Mouse (Mus musculus): ENCODE results near the gene Atp6v1c2. TPM values are rescaled to one million over a fixed set of nuclear protein-coding genes. Genes with fewer than 3 reads are reported as not detected.
A peak's percentile ranks its signal among the peaks of the same experiment; 100 is the strongest.

The Atp6v1c2 gene
- polyA plus RNA-seq, 1 experiment from 2014 or later = 0.29 TPM

GRCm38 (mm10) chr12:17357795-17358194, 28.6 kb upstream of the Atp6v1c2 start:
- WGBS = 95% methylated on average over 5 of the region's 5 CpGs
- Histone ChIP-seq H3K9me3 (no peaks in the 10 kb centered on the region), H3K4me1 (peaks cover 16% of the 10 kb centered on the region), H3K27me3 (ENCODE audit: poor library complexity, severe bottlenecking) (no peaks in the 10 kb centered on the region), H3K36me3 (replicated peaks) (peaks cover 98% of the 10 kb centered on the region), H3K27ac (no peak overlapping the region), H3K4me3 (no peak overlapping the region)
- DNase-seq (ENCODE audit: extremely low spot score, low spot score) = no peak

DNA sequence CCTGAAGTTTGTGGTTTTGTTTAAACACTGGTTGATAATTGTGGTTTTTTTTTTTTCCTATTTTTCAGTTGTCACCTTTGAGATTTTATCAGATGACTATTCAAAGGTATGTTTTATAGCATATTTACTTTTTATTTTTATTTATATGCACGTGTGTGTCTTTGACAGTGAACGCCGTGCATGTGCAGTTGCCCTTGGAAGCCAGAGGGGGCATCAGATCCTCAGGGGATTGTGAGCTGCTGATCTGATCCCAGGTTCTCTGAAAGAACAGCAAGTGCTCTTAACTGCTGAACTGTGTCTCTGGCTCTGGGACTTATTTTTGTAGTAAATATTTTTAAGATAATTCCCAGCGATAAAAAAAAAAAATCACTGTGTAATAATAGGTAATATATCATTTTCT, 27.7 kb upstream of the Atp6v1c2 start:
- DNase-seq (ENCODE audit: extremely low spot score, low spot score) = no peak
- Histone ChIP-seq H3K4me1 (peaks cover 16% of the 10 kb centered on the region), H3K9me3 (no peaks in the 10 kb centered on the region), H3K36me3 (replicated peaks) (peaks cover 98% of the 10 kb centered on the region), H3K27me3 (ENCODE audit: poor library complexity, severe bottlenecking) (no peaks in the 10 kb centered on the region), H3K4me3 (no peak overlapping the region), H3K27ac (no peak overlapping the region)
- WGBS = 91% methylated on average over 4 of the region's 4 CpGs

DNA sequence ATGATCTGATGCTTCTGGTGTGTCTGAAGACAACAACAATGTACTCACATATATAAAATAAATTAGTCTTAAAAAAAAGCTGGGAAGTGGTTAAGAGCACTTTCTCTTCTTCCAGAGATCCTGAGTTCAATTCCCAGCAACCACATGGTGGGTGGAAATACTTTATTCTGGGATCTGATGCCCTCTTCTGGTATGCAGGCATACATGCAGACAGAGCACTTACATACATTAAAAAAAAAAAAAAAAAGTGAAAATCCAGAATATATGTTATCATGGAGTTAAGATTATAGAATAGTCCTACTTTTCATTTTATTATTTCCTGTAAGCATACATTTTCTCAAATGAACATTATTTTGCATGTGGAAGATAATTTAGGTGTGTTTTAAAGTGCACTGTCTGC, 20.9 kb upstream of the Atp6v1c2 start:
- no peak overlapping the region for H3K27ac ChIP-seq

DNA sequence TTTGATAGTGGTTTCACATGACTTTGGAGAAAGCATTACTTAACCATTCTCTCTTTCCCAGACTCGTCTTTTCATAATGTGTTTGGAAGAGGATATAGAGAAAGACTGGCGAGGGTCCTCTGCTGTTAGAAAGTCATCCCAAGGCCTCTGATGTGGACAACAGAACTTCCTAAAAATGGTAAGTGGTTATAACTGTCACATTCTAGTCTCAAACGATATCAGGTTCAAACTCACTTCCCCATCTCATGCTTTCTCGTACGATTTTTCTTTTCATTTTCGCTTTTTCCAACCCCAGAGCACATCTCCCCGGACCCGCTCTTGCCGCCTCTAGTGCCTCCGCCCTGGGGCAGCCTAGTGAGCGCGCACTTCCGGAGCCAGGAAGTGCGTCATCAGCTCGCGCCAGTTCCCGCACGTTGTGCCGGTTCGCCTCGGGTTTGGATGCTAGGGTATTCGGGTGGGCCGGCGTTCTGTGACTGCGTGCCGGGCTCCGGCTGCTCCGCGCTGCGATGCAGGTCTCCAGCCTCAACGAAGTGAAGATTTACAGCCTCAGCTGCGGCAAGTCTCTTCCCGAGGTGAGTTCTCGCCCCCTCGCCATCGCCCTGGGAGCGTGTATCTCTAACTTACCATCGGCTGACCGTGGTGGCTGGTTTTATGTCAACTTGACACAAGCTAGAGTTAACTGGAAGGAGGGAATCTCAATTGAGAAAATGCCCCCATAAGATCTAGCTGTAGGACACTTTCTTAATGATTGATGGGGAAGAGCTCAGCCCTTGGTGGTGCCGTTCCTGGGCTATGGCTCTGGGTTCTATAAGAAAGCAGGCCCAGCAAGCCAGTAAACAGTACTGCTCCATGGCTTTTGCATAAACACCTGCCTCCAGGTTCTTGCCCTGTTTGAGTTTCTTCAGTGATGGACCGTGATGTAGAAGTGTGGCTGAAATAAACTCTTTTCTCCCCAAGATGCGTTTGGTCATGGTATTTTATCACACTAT, 19.2 kb upstream of the Atp6v1c2 start, which contains the start of gene Nol10:
TSS of gene Nol10 (plus strand) at position 411 of the 989 bp plus-strand sequence.
- H3K36me3 ChIP-seq (replicated peaks) = peaks cover 31% of the 10 kb centered on the region
- H3K27me3 ChIP-seq (ENCODE audit: poor library complexity, severe bottlenecking) = no peaks in the 10 kb centered on the region
- peaks cover 20% of the 10 kb centered on the region for H3K4me1 ChIP-seq
- H3K9me3 ChIP-seq = no peaks in the 10 kb centered on the region
- DNase-seq (ENCODE audit: extremely low spot score, low spot score) = peak; percentile 88
- under 1% methylated on average over 42 of the region's 42 CpGs for WGBS
- H3K27ac ChIP-seq = peak within 1 kb of the TSS; percentile 86
- peak within 1 kb of the TSS; percentile 84 for H3K4me3 ChIP-seq

More for the DNA sequence above, 20.9 kb upstream of the Atp6v1c2 start:
- Histone ChIP-seq H3K36me3 (replicated peaks) (peaks cover 49% of the 10 kb centered on the region), H3K4me3 (no peak overlapping the region), H3K4me1 (peaks cover 20% of the 10 kb centered on the region), H3K9me3 (no peaks in the 10 kb centered on the region), H3K27me3 (ENCODE audit: poor library complexity, severe bottlenecking) (no peaks in the 10 kb centered on the region)
- no peak for DNase-seq (ENCODE audit: extremely low spot score, low spot score)

- Histone ChIP-seq H3K27me3 (ENCODE audit: poor library complexity, severe bottlenecking) (no peaks in the 10 kb centered on the region), H3K36me3 (replicated peaks) (peaks cover 22% of the 10 kb centered on the region), H3K4me1 (peaks cover 20% of the 10 kb centered on the region), H3K4me3 (peak overlapping the region; percentile 84), H3K9me3 (no peaks in the 10 kb centered on the region), H3K27ac (peak overlapping the region; percentile 86)
- DNase-seq (ENCODE audit: extremely low spot score, low spot score) = peak; percentile 28
- WGBS = 33% methylated on average over 11 of the region's 11 CpGs
These were observed 18.3 kb upstream of the Atp6v1c2 start for GRCm38 (mm10) chr12:17347327-17348047.

DNA sequence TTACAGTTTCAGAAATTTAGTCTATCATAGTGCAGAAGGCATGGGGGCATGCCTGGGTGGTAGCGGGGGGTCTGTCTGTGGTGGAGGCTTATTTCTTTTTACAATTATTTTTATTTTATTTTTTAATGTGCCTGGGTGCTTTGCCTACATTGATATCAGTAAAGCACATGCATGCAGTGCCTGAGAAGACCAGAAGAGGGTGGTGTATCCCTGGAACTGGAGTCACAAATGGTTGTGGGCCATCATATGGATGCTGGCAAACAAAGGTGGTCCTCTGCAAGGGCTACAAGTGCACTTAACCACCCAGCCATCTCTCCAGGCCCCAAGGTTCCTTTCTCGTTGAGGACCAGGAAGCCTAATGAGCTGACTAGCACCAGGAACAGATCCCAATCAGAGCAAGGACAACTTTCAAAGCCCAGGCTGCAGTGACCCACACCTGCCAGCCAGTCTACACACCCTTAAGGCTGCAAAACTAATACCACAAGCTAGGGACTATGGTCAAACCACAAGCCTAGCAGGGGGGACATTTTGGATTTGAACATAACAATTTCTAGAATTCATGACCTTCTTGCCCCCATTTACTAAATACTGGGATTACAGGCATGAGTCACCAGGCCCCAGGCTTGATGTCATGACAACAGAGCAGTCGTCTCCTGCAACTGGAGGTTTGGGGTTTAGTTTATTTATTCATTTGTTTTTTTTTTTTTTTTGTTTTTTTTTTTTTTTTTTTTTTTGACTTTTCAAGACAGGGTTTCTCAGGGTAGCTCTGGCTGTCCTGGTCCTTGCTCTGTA, 10.2 kb upstream of the Atp6v1c2 start:
- 72% methylated on average over 3 of the region's 3 CpGs for WGBS
- Histone ChIP-seq H3K36me3 (replicated peaks) (no peaks in the 10 kb centered on the region), H3K4me1 (no peaks in the 10 kb centered on the region), H3K27me3 (ENCODE audit: poor library complexity, severe bottlenecking) (no peaks in the 10 kb centered on the region), H3K27ac (no peak overlapping the region), H3K4me3 (no peak overlapping the region), H3K9me3 (0 out of 2 replicates have a peak, but pooled peaks cover 5% of the 10 kb centered on the region)
- no peak for DNase-seq (ENCODE audit: extremely low spot score, low spot score)

DNA sequence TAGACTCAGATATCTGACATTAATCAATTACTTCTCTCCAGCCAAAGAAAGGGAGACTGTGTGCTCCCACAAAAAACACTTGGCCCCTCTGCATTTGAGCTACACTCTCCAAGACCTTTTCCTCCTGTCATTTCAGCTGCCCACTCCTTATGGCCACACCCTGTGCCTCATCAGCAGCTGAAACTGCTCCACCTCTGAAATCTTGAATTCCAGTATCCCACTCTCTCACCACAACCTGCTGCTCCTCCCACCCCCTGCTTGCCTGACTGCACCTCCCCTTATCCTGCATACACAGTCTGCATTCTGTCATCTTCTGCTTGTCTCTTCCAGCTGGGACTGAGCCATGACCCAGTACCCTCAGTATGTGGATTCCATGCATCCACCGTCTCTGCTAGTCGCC, 9.2 kb upstream of the Atp6v1c2 start:
- no peak overlapping the region for H3K27ac ChIP-seq
- H3K4me1 ChIP-seq = no peaks in the 10 kb centered on the region
- 83% methylated on average over 2 of the region's 2 CpGs for WGBS
- no peaks in the 10 kb centered on the region for H3K36me3 ChIP-seq (replicated peaks)
- H3K4me3 ChIP-seq = no peak overlapping the region
- no peaks in the 10 kb centered on the region for H3K27me3 ChIP-seq (ENCODE audit: poor library complexity, severe bottlenecking)
- DNase-seq (ENCODE audit: extremely low spot score, low spot score) = no peak
- 0 out of 2 replicates have a peak, but pooled peaks cover 5% of the 10 kb centered on the region for H3K9me3 ChIP-seq

GRCm38 (mm10) chr12:17333459-17333858, 4.3 kb upstream of the Atp6v1c2 start:
- 22% methylated on average over 1 of the region's 1 CpGs for WGBS
- no peaks in the 10 kb centered on the region for H3K27me3 ChIP-seq (ENCODE audit: poor library complexity, severe bottlenecking)
- no peaks in the 10 kb centered on the region for H3K36me3 ChIP-seq (replicated peaks)
- H3K4me1 ChIP-seq = no peaks in the 10 kb centered on the region
- H3K27ac ChIP-seq = no peak overlapping the region
- DNase-seq (ENCODE audit: extremely low spot score, low spot score) = no peak
- H3K4me3 ChIP-seq = no peak overlapping the region
- H3K9me3 ChIP-seq = 0 out of 2 replicates have a peak, but pooled peaks cover 5% of the 10 kb centered on the region

- Histone ChIP-seq H3K9me3 (no peaks in the 10 kb centered on the region), H3K27me3 (ENCODE audit: poor library complexity, severe bottlenecking) (peaks cover 57% of the 10 kb centered on the region), H3K36me3 (replicated peaks) (no peaks in the 10 kb centered on the region), H3K4me3 (peak overlapping the region; percentile 60), H3K4me1 (peaks cover 16% of the 10 kb centered on the region), H3K27ac (peak overlapping the region; percentile 41; the same call in 1 of the 2 replicates)
- peak; percentile 25 for DNase-seq (ENCODE audit: extremely low spot score, low spot score)
- WGBS = 4% methylated on average over 51 of the region's 51 CpGs
These were observed 4.3 kb downstream of the Atp6v1c2 start for GRCm38 (mm10) chr12:17324549-17325470.

GRCm38 (mm10) chr12:17318453-17318852, 10.7 kb downstream of the Atp6v1c2 start:
- no peak for DNase-seq (ENCODE audit: extremely low spot score, low spot score)
- no peaks in the 10 kb centered on the region for H3K4me1 ChIP-seq
- no peaks in the 10 kb centered on the region for H3K9me3 ChIP-seq
- peaks cover 19% of the 10 kb centered on the region for H3K27me3 ChIP-seq (ENCODE audit: poor library complexity, severe bottlenecking)
- no peaks in the 10 kb centered on the region for H3K36me3 ChIP-seq (replicated peaks)
- whole genome bisulfite sequencing = 83% methylated on average over 3 of the region's 3 CpGs
- no peak overlapping the region for H3K27ac ChIP-seq
- no peak overlapping the region for H3K4me3 ChIP-seq

DNA sequence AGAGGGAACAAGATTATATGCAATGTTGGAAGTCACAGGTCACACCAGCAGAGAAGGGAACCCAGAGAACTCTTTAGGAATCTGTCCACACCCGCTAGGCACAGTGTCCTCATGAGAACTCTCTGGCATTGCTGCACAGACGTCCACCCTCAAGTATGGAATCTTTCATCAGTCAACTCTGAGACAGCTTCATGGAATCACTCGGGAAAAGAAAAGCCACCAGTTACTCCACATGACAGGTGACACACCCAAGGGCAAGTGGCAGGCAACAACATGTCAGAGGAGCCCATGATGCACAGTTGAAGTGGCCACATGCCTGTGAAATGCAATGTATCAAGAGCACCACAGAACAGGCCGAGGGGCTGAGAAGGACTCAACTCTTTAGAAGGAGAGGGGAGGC, 11.2 kb downstream of the Atp6v1c2 start:
- no peak for DNase-seq (ENCODE audit: extremely low spot score, low spot score)
- no peaks in the 10 kb centered on the region for H3K36me3 ChIP-seq (replicated peaks)
- no peak overlapping the region for H3K27ac ChIP-seq
- H3K9me3 ChIP-seq = no peaks in the 10 kb centered on the region
- no peak overlapping the region for H3K4me3 ChIP-seq
- no peaks in the 10 kb centered on the region for H3K4me1 ChIP-seq
- H3K27me3 ChIP-seq (ENCODE audit: poor library complexity, severe bottlenecking) = peaks cover 15% of the 10 kb centered on the region
- 80% methylated on average over 4 of the region's 4 CpGs for WGBS
